Mouse (Mus musculus): ENCODE data around the gene Lcn8. TPM values are rescaled to one million over a fixed set of nuclear protein-coding genes. Genes with fewer than 3 reads are reported as not detected.

Gene Lcn8
- polyA plus RNA-seq, 1 experiment, result not detected

DNA sequence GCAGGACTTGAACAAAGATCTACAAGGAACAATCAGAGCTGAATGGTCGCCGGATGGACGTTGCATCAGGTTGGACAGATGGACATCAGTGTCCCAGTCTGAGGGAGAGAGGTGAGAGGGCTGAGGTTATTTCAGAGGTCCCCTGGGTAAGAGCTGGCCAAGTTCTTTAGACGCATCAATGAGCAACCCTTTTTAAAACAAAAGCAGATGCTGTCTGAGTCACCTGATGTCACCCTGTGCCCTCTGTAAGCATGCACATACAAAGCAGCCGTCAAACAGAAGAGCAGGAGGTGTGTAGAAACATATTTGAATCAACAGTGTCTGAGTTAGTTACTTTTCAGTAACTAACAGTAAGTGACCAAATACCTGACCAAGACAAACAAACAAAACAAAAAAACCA, 11.2 kb downstream of the Lcn8 start:
- Histone ChIP-seq H3K4me3 (ENCODE audit: insufficient read depth, low read depth, low read length) (no peak overlapping the region), H3K4me1 (ENCODE audit: control insufficient read depth, insufficient read depth, low read length) (no peaks in the 10 kb centered on the region), H3K27ac (ENCODE audit: insufficient read depth, low read depth, low read length) (no peak overlapping the region), H3K36me3 (ENCODE audit: control insufficient read depth, insufficient read depth, low read length) (no peaks in the 10 kb centered on the region), H3K27me3 (replicated peaks; ENCODE audit: control insufficient read depth, insufficient read depth, low read length) (no peaks in the 10 kb centered on the region)
- TF ChIP-seq CTCF (conservative IDR thresholded peaks at IDR 0.05; ENCODE audit: insufficient read depth, insufficient read length, low read depth, low read length) (no peak), POLR2A (IDR thresholded peaks at IDR 0.05; ENCODE audit: low read depth, low read length) (no peak)
- DNase-seq, result no peak
- 71% methylated on average over 5 of the region's 5 CpGs for WGBS

DNA sequence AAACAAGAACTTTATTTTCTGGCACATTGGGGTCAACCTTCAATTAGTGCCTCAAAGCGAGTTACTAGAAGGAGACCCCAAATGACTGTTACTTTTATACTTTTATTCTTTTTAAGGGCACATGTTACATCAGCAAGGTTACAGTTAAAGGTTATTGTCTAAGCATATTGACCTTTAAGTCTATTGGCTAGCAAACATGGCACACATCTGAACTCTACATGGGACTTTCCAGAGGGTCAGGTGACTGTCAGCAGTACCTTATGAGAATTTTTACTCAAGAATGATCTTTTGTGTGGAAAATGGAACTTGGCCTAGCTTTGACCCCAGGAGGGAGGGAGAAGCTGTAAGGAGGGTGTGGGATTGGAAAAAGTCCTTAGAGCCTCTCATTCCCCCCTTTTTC, 13.6 kb downstream of the Lcn8 start:
- Histone ChIP-seq H3K27me3 (replicated peaks; ENCODE audit: control insufficient read depth, insufficient read depth, low read length) (no peaks in the 10 kb centered on the region), H3K27ac (ENCODE audit: insufficient read depth, low read depth, low read length) (no peak overlapping the region), H3K4me1 (ENCODE audit: control insufficient read depth, insufficient read depth, low read length) (no peaks in the 10 kb centered on the region), H3K4me3 (ENCODE audit: insufficient read depth, low read depth, low read length) (no peak overlapping the region), H3K36me3 (ENCODE audit: control insufficient read depth, insufficient read depth, low read length) (no peaks in the 10 kb centered on the region)
- TF ChIP-seq CTCF (conservative IDR thresholded peaks at IDR 0.05; ENCODE audit: insufficient read depth, insufficient read length, low read depth, low read length) (no peak), POLR2A (IDR thresholded peaks at IDR 0.05; ENCODE audit: low read depth, low read length) (no peak)
- DNase-seq, result no peak
- 81% methylated on average over 1 of the region's 1 CpGs for WGBS

GRCm38 (mm10) chr2:25676486-25676885, 23.6 kb downstream of the Lcn8 start, which contains the start of gene Lcn6:
Gene Lcn6, plus strand, starts transcription at chr2:25676786.
- Histone ChIP-seq H3K27me3 (replicated peaks; ENCODE audit: control insufficient read depth, insufficient read depth, low read length) (no peaks in the 10 kb centered on the region), H3K4me1 (ENCODE audit: control insufficient read depth, insufficient read depth, low read length) (no peaks in the 10 kb centered on the region), H3K27ac (ENCODE audit: insufficient read depth, low read depth, low read length) (no peak within 1 kb of the TSS), H3K36me3 (ENCODE audit: control insufficient read depth, insufficient read depth, low read length) (no peaks in the 10 kb centered on the region), H3K4me3 (ENCODE audit: insufficient read depth, low read depth, low read length) (no peak within 1 kb of the TSS)
- TF ChIP-seq POLR2A (IDR thresholded peaks at IDR 0.05; ENCODE audit: low read depth, low read length) (no peak), CTCF (conservative IDR thresholded peaks at IDR 0.05; ENCODE audit: insufficient read depth, insufficient read length, low read depth, low read length) (no peak)
- 88% methylated on average over 3 of the region's 3 CpGs for WGBS
- DNase-seq, result no peak

DNA sequence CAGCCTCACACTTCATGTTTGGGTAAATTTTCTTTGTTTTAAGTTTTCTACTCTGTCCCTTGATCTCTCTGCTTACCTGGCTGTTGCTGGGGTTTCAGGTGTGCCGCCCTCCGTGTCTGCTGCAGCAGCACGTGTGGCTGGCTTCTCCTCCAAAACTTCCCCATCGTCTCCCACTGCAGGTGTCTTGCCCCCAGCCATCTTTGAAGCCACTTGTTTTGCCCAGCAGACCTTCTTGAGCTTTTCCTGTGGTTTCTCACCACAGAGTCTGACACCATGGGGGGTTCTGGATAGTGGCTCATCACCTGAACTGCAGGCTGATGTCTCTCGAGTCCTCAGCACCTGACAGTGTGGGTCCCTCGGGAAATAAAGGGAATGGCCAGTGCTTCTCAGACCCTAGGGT, 26.6 kb downstream of the Lcn8 start:
- WGBS, result 89% methylated on average over 6 of the region's 6 CpGs
- Histone ChIP-seq H3K4me1 (ENCODE audit: control insufficient read depth, insufficient read depth, low read length) (no peaks in the 10 kb centered on the region), H3K27ac (ENCODE audit: insufficient read depth, low read depth, low read length) (no peak overlapping the region)

DNA sequence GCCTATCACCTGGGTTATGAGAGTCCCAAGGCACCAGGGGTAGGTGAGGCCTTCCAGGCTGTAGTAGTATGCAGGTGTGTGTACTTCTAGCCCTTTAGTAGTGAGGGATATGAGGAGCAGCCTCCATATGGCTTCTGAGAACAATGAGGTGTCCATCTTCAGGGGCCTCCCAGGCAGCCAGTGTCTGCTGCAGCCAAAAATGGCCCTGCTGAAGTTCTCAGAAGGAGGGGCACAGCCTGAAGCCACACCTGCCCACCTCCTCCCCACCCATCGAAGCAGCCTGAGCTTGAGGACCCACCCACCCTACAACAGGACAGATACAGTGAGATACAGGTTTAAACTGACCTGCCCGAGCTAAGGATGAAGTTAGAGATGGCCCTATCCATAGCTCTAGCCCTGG, 29.5 kb downstream of the Lcn8 start, which contains the start of gene Lcn10:
Lcn10 (plus strand) TSS at position 301 of the 400 bp plus-strand sequence.
- no peak within 1 kb of the TSS for H3K4me3 ChIP-seq (ENCODE audit: insufficient read depth, low read depth, low read length)
- H3K27ac ChIP-seq (ENCODE audit: insufficient read depth, low read depth, low read length), result no peak within 1 kb of the TSS
- no peaks in the 10 kb centered on the region for H3K27me3 ChIP-seq (replicated peaks; ENCODE audit: control insufficient read depth, insufficient read depth, low read length)
- whole genome bisulfite sequencing, result 75% methylated on average over 2 of the region's 2 CpGs
- no peak for DNase-seq
- no peaks in the 10 kb centered on the region for H3K4me1 ChIP-seq (ENCODE audit: control insufficient read depth, insufficient read depth, low read length)
- H3K36me3 ChIP-seq (ENCODE audit: control insufficient read depth, insufficient read depth, low read length), result no peaks in the 10 kb centered on the region
- TF ChIP-seq POLR2A (IDR thresholded peaks at IDR 0.05; ENCODE audit: low read depth, low read length) (no peak), CTCF (conservative IDR thresholded peaks at IDR 0.05; ENCODE audit: insufficient read depth, insufficient read length, low read depth, low read length) (no peak)

More for the DNA sequence above, 26.6 kb downstream of the Lcn8 start:
- Histone ChIP-seq H3K4me3 (ENCODE audit: insufficient read depth, low read depth, low read length) (no peak overlapping the region), H3K27me3 (replicated peaks; ENCODE audit: control insufficient read depth, insufficient read depth, low read length) (no peaks in the 10 kb centered on the region), H3K36me3 (ENCODE audit: control insufficient read depth, insufficient read depth, low read length) (no peaks in the 10 kb centered on the region)
- TF ChIP-seq CTCF (conservative IDR thresholded peaks at IDR 0.05; ENCODE audit: insufficient read depth, insufficient read length, low read depth, low read length) (no peak), POLR2A (IDR thresholded peaks at IDR 0.05; ENCODE audit: low read depth, low read length) (no peak)
- DNase-seq, result no peak

DNA sequence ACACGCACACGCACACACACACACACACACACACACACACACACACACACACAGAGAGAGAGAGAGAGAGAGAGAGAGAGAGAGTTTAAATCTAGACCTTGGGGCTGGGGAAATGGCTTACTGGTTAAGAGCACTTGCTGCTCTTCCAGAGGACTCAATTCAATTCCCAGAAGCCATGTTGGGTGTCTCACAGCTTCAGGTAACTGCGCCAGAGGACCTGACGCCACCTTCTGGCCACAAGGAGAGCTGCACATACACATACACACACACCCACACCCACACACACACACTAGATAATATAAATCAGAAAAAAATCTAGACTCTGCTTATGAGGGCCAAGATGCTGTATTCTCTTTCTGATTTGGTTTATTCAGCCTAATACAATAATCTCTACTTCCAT, 34.0 kb downstream of the Lcn8 start:
- no peak for DNase-seq
- 65% methylated on average over 4 of the region's 4 CpGs for WGBS
- Histone ChIP-seq H3K27ac (ENCODE audit: insufficient read depth, low read depth, low read length) (no peak overlapping the region), H3K27me3 (replicated peaks; ENCODE audit: control insufficient read depth, insufficient read depth, low read length) (no peaks in the 10 kb centered on the region), H3K4me3 (ENCODE audit: insufficient read depth, low read depth, low read length) (no peak overlapping the region), H3K36me3 (ENCODE audit: control insufficient read depth, insufficient read depth, low read length) (no peaks in the 10 kb centered on the region), H3K4me1 (ENCODE audit: control insufficient read depth, insufficient read depth, low read length) (no peaks in the 10 kb centered on the region)
- TF ChIP-seq POLR2A (IDR thresholded peaks at IDR 0.05; ENCODE audit: low read depth, low read length) (no peak), CTCF (conservative IDR thresholded peaks at IDR 0.05; ENCODE audit: insufficient read depth, insufficient read length, low read depth, low read length) (no peak)

- TF ChIP-seq CTCF (conservative IDR thresholded peaks at IDR 0.05; ENCODE audit: insufficient read depth, insufficient read length, low read depth, low read length) (peak; percentile 75), POLR2A (IDR thresholded peaks at IDR 0.05; ENCODE audit: low read depth, low read length) (no peak)
- Histone ChIP-seq H3K4me3 (ENCODE audit: insufficient read depth, low read depth, low read length) (no peak overlapping the region), H3K27me3 (replicated peaks; ENCODE audit: control insufficient read depth, insufficient read depth, low read length) (no peaks in the 10 kb centered on the region), H3K4me1 (ENCODE audit: control insufficient read depth, insufficient read depth, low read length) (no peaks in the 10 kb centered on the region), H3K36me3 (ENCODE audit: control insufficient read depth, insufficient read depth, low read length) (no peaks in the 10 kb centered on the region), H3K27ac (ENCODE audit: insufficient read depth, low read depth, low read length) (no peak overlapping the region)
- peak; percentile 58 for DNase-seq
These were observed 41.7 kb downstream of the Lcn8 start for GRCm38 (mm10) chr2:25694605-25695004.
